9 mouse cellular contexts compared by ENCODE assay signal in the genomic region with DNA sequence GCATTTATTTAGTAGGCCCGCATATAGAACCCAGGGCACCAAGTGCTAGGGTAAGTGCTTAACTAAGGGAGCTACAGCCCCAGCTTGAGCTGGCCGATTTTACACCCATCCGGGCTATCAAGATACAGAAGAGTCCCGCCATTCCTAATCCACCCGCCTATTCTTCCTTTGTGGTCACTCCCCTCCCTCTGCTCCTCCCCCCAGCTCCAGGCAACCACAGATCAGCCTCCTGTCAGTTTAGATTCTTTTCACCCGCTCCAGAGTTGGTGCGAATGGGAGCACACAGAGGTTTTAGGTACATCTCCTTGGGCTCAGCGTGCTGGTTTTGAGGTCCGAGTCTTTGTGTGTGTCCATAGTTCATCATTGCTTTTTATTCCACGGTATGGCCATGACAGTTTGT. TPM values are rescaled to one million over a fixed set of nuclear protein-coding genes. Genes with fewer than 3 reads are reported as not detected.
DNase-seq lines count a peak whose midpoint lies in the region; ATAC-seq lines count a peak whose summit lies in the region.
"Had no signal": no experiment of that assay in that cellular context is flagged by ENCODE, and none has a peak within 500 bp of the region (broad histone marks: within the 10 kb centered on the region; RNA-seq: fewer than 3 reads in every experiment).

No protein-coding gene starts in this region.

- ATAC-seq in lung, embryonic 16.5 days (ENCODE audit: low read depth), result peak; percentile 62; the same call in 1 of the 2 replicates
- peak; percentile 56; the same call in 1 of the 2 replicates for ATAC-seq in forebrain, embryonic 11.5 days (replicated peaks; ENCODE audit: low FRiP score)
- no peak for ATAC-seq in liver, embryonic 12.5 days
- no peak for ATAC-seq in stomach, embryonic 16.5 days (ENCODE audit: insufficient read depth, low FRiP score)

- H3K9ac ChIP-seq in lung, embryonic 16.5 days (ENCODE audit: low read length), result no peak overlapping the region; the same call in 1 of the 2 replicates
- peak overlapping the region; percentile 39 for H3K9ac ChIP-seq in forebrain, embryonic 11.5 days (ENCODE audit: low read length)
- no peak overlapping the region for H3K9ac ChIP-seq in liver, embryonic 12.5 days
- H3K9ac ChIP-seq in stomach, embryonic 16.5 days (ENCODE audit: low read length), result 0 out of 2 replicates have a peak overlapping the region, but pooled peaks have one; percentile 35

- no peaks in the 10 kb centered on the region for H3K9me3 ChIP-seq in lung, embryonic 16.5 days (ENCODE audit: control insufficient read depth, low read length)
- H3K9me3 ChIP-seq in forebrain, embryonic 11.5 days (ENCODE audit: control insufficient read depth, low read length), result no peaks in the 10 kb centered on the region
- no peaks in the 10 kb centered on the region for H3K9me3 ChIP-seq in liver, embryonic 12.5 days (replicated peaks)
- no peaks in the 10 kb centered on the region for H3K9me3 ChIP-seq in stomach, embryonic 16.5 days (replicated peaks; ENCODE audit: control insufficient read depth, low read length)

- no peak overlapping the region for H3K27ac ChIP-seq in lung, embryonic 16.5 days (ENCODE audit: low read length)
- H3K27ac ChIP-seq in forebrain, embryonic 11.5 days (ENCODE audit: low read depth, low read length), result no peak overlapping the region
- H3K27ac ChIP-seq in liver, embryonic 12.5 days, result no peak overlapping the region
- no peak overlapping the region for H3K27ac ChIP-seq in stomach, embryonic 16.5 days (ENCODE audit: low read length)

- H3K4me3 ChIP-seq in lung, embryonic 16.5 days (ENCODE audit: low read length), result peak overlapping the region; percentile 16; the same call in 1 of the 2 replicates
- H3K4me3 ChIP-seq in forebrain, embryonic 11.5 days (ENCODE audit: low read depth, low read length), result no peak overlapping the region
- no peak overlapping the region for H3K4me3 ChIP-seq in liver, embryonic 12.5 days
- peak overlapping the region; percentile 12; the same call in 1 of the 2 replicates for H3K4me3 ChIP-seq in stomach, embryonic 16.5 days (replicated peaks; ENCODE audit: low read length)
- H3K4me3 ChIP-seq: myocyte had no signal

- no peaks in the 10 kb centered on the region for H3K36me3 ChIP-seq in lung, embryonic 16.5 days (ENCODE audit: control insufficient read depth, insufficient read depth, low read length)
- no peaks in the 10 kb centered on the region for H3K36me3 ChIP-seq in forebrain, embryonic 11.5 days (ENCODE audit: control insufficient read depth, insufficient read depth, low read length)
- no peaks in the 10 kb centered on the region for H3K36me3 ChIP-seq in liver, embryonic 12.5 days
- H3K36me3 ChIP-seq in stomach, embryonic 16.5 days (ENCODE audit: control insufficient read depth, insufficient read depth, low read length), result no peaks in the 10 kb centered on the region

- H3K4me2 ChIP-seq in lung, embryonic 16.5 days (ENCODE audit: low read depth, low read length), result peak overlapping the region; percentile 47
- H3K4me2 ChIP-seq in forebrain, embryonic 11.5 days (ENCODE audit: low read depth, low read length, severe bottlenecking), result peak overlapping the region; percentile 37; the same call in 1 of the 2 replicates
- H3K4me2 ChIP-seq in liver, embryonic 12.5 days, result 0 out of 2 replicates have a peak overlapping the region, but pooled peaks have one; percentile 12
- H3K4me2 ChIP-seq in stomach, embryonic 16.5 days (ENCODE audit: low read depth, low read length), result peak overlapping the region; percentile 95

- no peak for DNase-seq in lung, adult 18-20 months
- peak; percentile 75 for DNase-seq in forebrain, embryonic 11.5 days (ENCODE audit: low spot score)
- no peak for DNase-seq in layer of hippocampus, postnatal 36 days
- DNase-seq in layer of hippocampus, adult 9-10 months (ENCODE audit: low spot score), result no peak

- WGBS in lung, embryonic 16.5 days, result 5% methylated on average over 10 of the region's 10 CpGs
- 4% methylated on average over 10 of the region's 10 CpGs for WGBS in forebrain, embryonic 11.5 days
- WGBS in liver, embryonic 12.5 days (ENCODE audit: insufficient replicate concordance), result 6% methylated on average over 10 of the region's 10 CpGs
- 11% methylated on average over 10 of the region's 10 CpGs for WGBS in stomach, embryonic 16.5 days

- H3K27me3 ChIP-seq in lung, embryonic 16.5 days (ENCODE audit: control insufficient read depth, insufficient read depth, low read depth, low read length), result peaks cover 31% of the 10 kb centered on the region
- peaks cover 22% of the 10 kb centered on the region for H3K27me3 ChIP-seq in forebrain, embryonic 11.5 days (ENCODE audit: control insufficient read depth, insufficient read depth, low read length)
- H3K27me3 ChIP-seq in liver, embryonic 12.5 days (replicated peaks), result peaks cover 53% of the 10 kb centered on the region
- peaks cover 15% of the 10 kb centered on the region for H3K27me3 ChIP-seq in stomach, embryonic 16.5 days (ENCODE audit: control insufficient read depth, insufficient read depth, low read length)

- peaks cover 9% of the 10 kb centered on the region for H3K4me1 ChIP-seq in lung, embryonic 16.5 days (replicated peaks; ENCODE audit: control insufficient read depth, insufficient read depth, low read length)
- peaks cover 16% of the 10 kb centered on the region for H3K4me1 ChIP-seq in forebrain, embryonic 11.5 days (replicated peaks; ENCODE audit: control insufficient read depth, insufficient read depth, low read length)
- peaks cover 24% of the 10 kb centered on the region for H3K4me1 ChIP-seq in liver, embryonic 12.5 days
- H3K4me1 ChIP-seq in stomach, embryonic 16.5 days (ENCODE audit: control insufficient read depth, insufficient read depth, low read length), result peaks cover 11% of the 10 kb centered on the region; the same call in 1 of the 2 replicates

RNA-seq across cellular contexts. Expression of a gene that starts 16.5 kb away (rescaled TPM):
- not detected in 2 replicates for polyA plus RNA-seq in lung, embryonic 16.5 days (2015; fragmentation: Nextera tagmentation; extraction: Ambion mirVana)
- polyA plus RNA-seq in forebrain, embryonic 11.5 days (2014; fragmentation: Nextera tagmentation; extraction: Ambion mirVana), result not detected in 2 replicates
- not detected in 2 replicates for polyA plus RNA-seq in liver, embryonic 12.5 days (2016; fragmentation: Nextera tagmentation; extraction: Ambion mirVana)
- polyA plus RNA-seq in stomach, embryonic 16.5 days (2015; fragmentation: Nextera tagmentation; extraction: Ambion mirVana), result not detected in 2 replicates
- not detected for total RNA-seq in layer of hippocampus, postnatal 36 days (2021)
- polyA plus RNA-seq: myocyte had no signal

RNA-seq across cellular contexts. Expression of a gene that starts 28.7 kb away (rescaled TPM):
- polyA plus RNA-seq in lung, embryonic 16.5 days (2015; fragmentation: Nextera tagmentation; extraction: Ambion mirVana), result not detected in 2 replicates
- polyA plus RNA-seq in forebrain, embryonic 11.5 days (2014; fragmentation: Nextera tagmentation; extraction: Ambion mirVana), result not detected in 2 replicates
- polyA plus RNA-seq in liver, embryonic 12.5 days (2016; fragmentation: Nextera tagmentation; extraction: Ambion mirVana), result not detected in 2 replicates
- polyA plus RNA-seq in stomach, embryonic 16.5 days (2015; fragmentation: Nextera tagmentation; extraction: Ambion mirVana), result not detected in 2 replicates
- total RNA-seq in layer of hippocampus, postnatal 36 days (2021), result not detected
- total RNA-seq: layer of hippocampus, postnatal 25 days had no signal
- polyA plus RNA-seq: myocyte had no signal

RNA-seq across cellular contexts. Expression of a gene that starts 36.4 kb away (rescaled TPM):
- 20.0 and 24.9 TPM in 2 replicates for polyA plus RNA-seq in lung, embryonic 16.5 days (2015; fragmentation: Nextera tagmentation; extraction: Ambion mirVana)
- polyA plus RNA-seq in forebrain, embryonic 11.5 days (2014; fragmentation: Nextera tagmentation; extraction: Ambion mirVana), result 88.6 and 98.6 TPM in 2 replicates
- polyA plus RNA-seq in liver, embryonic 12.5 days (2016; fragmentation: Nextera tagmentation; extraction: Ambion mirVana), result 31.3 and 31.9 TPM in 2 replicates
- 17.1 and 18.9 TPM in 2 replicates for polyA plus RNA-seq in stomach, embryonic 16.5 days (2015; fragmentation: Nextera tagmentation; extraction: Ambion mirVana)
- 10 to 100 TPM; 89.2 to 95.6 TPM for total RNA-seq in layer of hippocampus, postnatal 36 days (2021)

Comparison
In these comparisons a context has a peak if more than half of its experiments do, and no peak if none do; other contexts are left out.
1. ATAC-seq: peak in lung, embryonic 16.5 days (single experiment) and forebrain, embryonic 11.5 days (single experiment); none in liver, embryonic 12.5 days (single experiment) and stomach, embryonic 16.5 days (single experiment).
2. H3K4me2 ChIP-seq: peak in every context shown above with its lines; median percentile 95 in stomach, embryonic 16.5 days; 47 in lung, embryonic 16.5 days; 37 in forebrain, embryonic 11.5 days; 12 in liver, embryonic 12.5 days.
3. H3K4me3 ChIP-seq: peak in lung, embryonic 16.5 days (single experiment) and stomach, embryonic 16.5 days (single experiment); none in forebrain, embryonic 11.5 days (single experiment) and liver, embryonic 12.5 days (single experiment).
4. H3K9ac ChIP-seq: peak in forebrain, embryonic 11.5 days (single experiment) and stomach, embryonic 16.5 days (single experiment); none in lung, embryonic 16.5 days (single experiment) and liver, embryonic 12.5 days (single experiment).